Comparison of ENCODE assay signal across 13 mouse cellular contexts in the genomic region with DNA sequence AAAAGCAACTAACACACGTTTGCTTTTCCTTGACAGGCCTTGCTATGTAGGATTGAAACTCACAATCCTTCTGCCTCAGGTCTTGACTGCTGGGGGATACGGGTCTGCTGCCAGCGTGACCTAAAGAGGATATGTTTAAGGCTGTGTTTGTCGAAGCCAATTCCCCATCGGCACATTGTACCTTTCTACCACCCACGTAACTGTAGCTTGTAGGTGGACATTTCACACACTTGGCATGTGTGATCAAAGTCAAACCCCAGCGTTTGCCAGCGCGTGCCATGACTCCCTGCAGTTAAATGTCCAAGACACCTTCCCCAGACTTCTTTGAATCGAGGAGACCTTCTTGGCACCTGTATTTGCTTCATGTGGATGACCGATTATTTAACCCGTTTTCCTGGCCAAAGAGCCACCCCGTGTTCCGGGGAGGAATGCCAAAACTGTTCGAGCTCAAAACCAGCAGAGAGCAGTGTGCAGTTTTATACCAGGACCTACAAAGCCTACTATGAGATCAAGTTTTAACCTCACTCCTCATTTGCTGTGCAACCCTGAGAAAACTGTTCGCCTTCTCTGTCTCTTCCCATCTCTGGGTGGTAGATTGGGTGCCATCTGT.
"Had no signal": no experiment of that assay in that cellular context is flagged by ENCODE, and none has a peak within 500 bp of the region (broad histone marks: within the 10 kb centered on the region; RNA-seq: fewer than 3 reads in every experiment).

No protein-coding gene starts in this region.

- ATAC-seq: lung, postnatal 0 days had no signal

- H3K27ac ChIP-seq: kidney, embryonic 15.5 days; limb, embryonic 13.5 days; liver, embryonic 14.5 days; midbrain, embryonic 10.5 days; neural tube, embryonic 12.5 days; stomach, embryonic 15.5 days had no signal

- H3K4me1 ChIP-seq: kidney, embryonic 15.5 days; limb, embryonic 13.5 days; stomach, embryonic 15.5 days had no signal

- H3K9ac ChIP-seq: kidney, embryonic 15.5 days; limb, embryonic 13.5 days; liver, embryonic 14.5 days; neural tube, embryonic 12.5 days; stomach, embryonic 15.5 days had no signal

- DNase-seq: kidney, postnatal 14 days; layer of hippocampus, postnatal 36 days; lung, adult 18-20 months; midbrain, embryonic 14.5 days; thymus, adult 18-20 months; thymus, postnatal 14 days had no signal

- H3K4me2 ChIP-seq: kidney, embryonic 15.5 days; limb, embryonic 13.5 days; neural tube, embryonic 12.5 days; stomach, embryonic 15.5 days had no signal

- H3K27me3 ChIP-seq: kidney, embryonic 15.5 days; limb, embryonic 13.5 days; neural tube, embryonic 12.5 days; stomach, embryonic 15.5 days had no signal

- H3K9me3 ChIP-seq: kidney, embryonic 15.5 days; limb, embryonic 13.5 days; midbrain, embryonic 10.5 days; neural tube, embryonic 12.5 days; stomach, embryonic 15.5 days had no signal

- H3K36me3 ChIP-seq: kidney, embryonic 15.5 days; limb, embryonic 13.5 days; midbrain, embryonic 10.5 days; neural tube, embryonic 12.5 days; stomach, embryonic 15.5 days had no signal

- H3K4me3 ChIP-seq: kidney, embryonic 15.5 days; limb, embryonic 13.5 days; midbrain, embryonic 10.5 days; neural tube, embryonic 12.5 days; stomach, embryonic 15.5 days had no signal
